Mouse (Mus musculus) limb, embryonic 15.5 days (tissue): ENCODE data around the gene Gpd2. TPM values are rescaled to one million over a fixed set of nuclear protein-coding genes. Genes with fewer than 3 reads are reported as not detected.

Experiments used
- ATAC-seq: fragments of 200-750 bp; cut with Nextera tagmentation; 2 replicates; pipeline ENCODE4 v1.8.0; 2017; ENCODE audit warnings: low read depth, moderate TSS enrichment; ENCODE audit not compliant: insufficient number of reproducible peaks, low FRiP score, low TSS enrichment
- H3K27ac ChIP-seq: fragments of 300-500 bp; sonication (generic); 2 replicates; pipeline ENCODE4 v1.5.1; 2015; ENCODE audit warnings: moderate library complexity, mild to moderate bottlenecking, inconsistent platforms
- H3K27me3 ChIP-seq: fragments of 300-500 bp; sonication (generic); 2 replicates; pipeline ENCODE4 v1.6.1; 2015; ENCODE audit warnings: inconsistent platforms
- H3K36me3 ChIP-seq: fragments of 300-500 bp; sonication (generic); 2 replicates; pipeline ENCODE4 v1.6.1; 2015; ENCODE audit warnings: inconsistent platforms
- H3K4me1 ChIP-seq: fragments of 300-500 bp; sonication (generic); 2 replicates; pipeline ENCODE4 v1.6.1; 2015; ENCODE audit warnings: inconsistent platforms
- H3K4me2 ChIP-seq: fragments of 300-500 bp; sonication (generic); 2 replicates; pipeline ENCODE4 v1.6.1; 2015; ENCODE audit warnings: mild to moderate bottlenecking, inconsistent platforms
- H3K4me3 ChIP-seq: fragments of 300-500 bp; sonication (generic); 2 replicates; pipeline ENCODE4 v1.5.1; 2015; ENCODE audit warnings: mild to moderate bottlenecking, inconsistent platforms
- H3K9ac ChIP-seq: fragments of 300-500 bp; sonication (generic); 2 replicates; pipeline ENCODE4 v1.6.1; 2015; ENCODE audit warnings: inconsistent platforms
- H3K9me3 ChIP-seq: fragments of 300-500 bp; sonication (generic); 2 replicates; pipeline ENCODE4 v1.6.1; 2016; ENCODE audit warnings: inconsistent platforms
- WGBS: fragments of 180-500 bp; shearing (Covaris S2); methylation state at CpG from one replicate; pipeline ENCODE4 v1.1.7; 2015; 5-methylcytosine and 5-hydroxymethylcytosine counted together
- polyA plus RNA-seq: library from polyadenylated mRNA; unstranded; fragments of >200 nt; fragmentation: Nextera tagmentation; extraction: Ambion mirVana; gene quantifications from 2 replicates; pipeline ENCODE4 v1.2.1, GENCODE M21; 2015

The Gpd2 gene
- polyA plus RNA-seq, 1 experiment from 2014 or later, result 12.5 TPM

DNA sequence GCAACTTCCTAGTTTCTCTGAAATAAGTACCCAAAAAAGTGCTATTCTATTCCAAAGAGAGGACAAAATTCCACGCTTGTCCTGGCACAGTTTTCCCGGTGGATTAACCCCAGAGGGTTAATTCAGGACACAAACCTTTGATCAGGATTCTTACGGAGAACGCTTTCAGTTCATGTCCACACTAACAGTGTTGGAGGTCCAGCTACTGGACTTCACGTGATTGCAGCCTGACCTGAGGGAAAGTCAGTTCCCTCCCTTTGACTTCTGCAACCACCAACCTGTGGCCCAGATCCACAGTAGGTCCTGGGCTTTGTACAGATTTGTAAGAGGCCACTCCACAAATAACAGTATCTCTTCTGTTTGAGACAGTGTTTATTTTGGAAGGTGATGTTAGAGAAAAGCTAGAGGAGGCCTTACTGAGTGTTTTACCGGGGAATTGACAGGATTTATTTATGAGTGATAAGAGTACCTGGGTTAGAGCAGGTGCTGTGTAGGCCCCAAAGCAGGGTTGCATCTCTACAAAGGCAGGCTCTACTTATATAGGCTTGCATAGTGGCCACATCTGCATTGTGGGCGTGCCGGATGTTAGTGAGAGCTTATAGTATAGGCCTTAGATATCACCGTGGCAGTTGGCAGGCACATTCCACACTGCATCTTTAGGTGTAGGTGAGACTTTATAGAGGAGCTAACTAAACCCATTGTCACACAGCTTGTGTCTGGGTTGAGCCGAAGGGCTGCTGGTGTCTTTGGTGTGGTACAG, 15.3 kb downstream of the Gpd2 start:
- Histone ChIP-seq H3K4me1 (no peaks in the 10 kb centered on the region), H3K9ac (no peak overlapping the region), H3K4me3 (no peak overlapping the region), H3K9me3 (no peaks in the 10 kb centered on the region), H3K36me3 (no peaks in the 10 kb centered on the region), H3K27me3 (no peaks in the 10 kb centered on the region), H3K27ac (no peak overlapping the region), H3K4me2 (no peak overlapping the region)
- 82% methylated on average over 10 of the region's 10 CpGs for WGBS
- ATAC-seq, result no peak

DNA sequence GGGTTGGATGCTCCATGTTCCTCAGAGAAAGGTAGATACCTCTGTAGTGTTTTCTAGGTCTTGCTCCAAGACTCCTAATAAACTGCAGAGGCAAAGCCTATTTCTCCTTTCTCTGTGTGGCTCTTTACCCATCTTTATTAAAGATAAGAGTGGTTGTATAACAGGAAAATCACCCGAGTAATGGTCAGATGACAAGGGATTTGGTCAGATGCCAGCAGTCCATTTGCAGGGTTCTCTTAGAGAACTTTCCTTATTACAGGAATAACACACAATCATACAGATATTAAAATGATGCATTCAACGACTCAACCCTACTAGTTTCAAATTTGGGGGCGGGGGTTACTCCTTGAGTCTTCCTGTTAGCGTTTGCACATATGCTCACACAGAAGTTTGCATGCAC, 16.8 kb downstream of the Gpd2 start:
- Histone ChIP-seq H3K4me3 (no peak overlapping the region), H3K36me3 (no peaks in the 10 kb centered on the region), H3K4me2 (no peak overlapping the region), H3K27me3 (no peaks in the 10 kb centered on the region), H3K27ac (no peak overlapping the region), H3K4me1 (no peaks in the 10 kb centered on the region), H3K9ac (no peak overlapping the region), H3K9me3 (no peaks in the 10 kb centered on the region)
- ATAC-seq, result no peak
- 87% methylated on average over 4 of the region's 4 CpGs for WGBS

- Histone ChIP-seq H3K36me3 (no peaks in the 10 kb centered on the region), H3K27me3 (no peaks in the 10 kb centered on the region), H3K27ac (no peak overlapping the region), H3K9ac (no peak overlapping the region), H3K4me1 (no peaks in the 10 kb centered on the region), H3K4me3 (no peak overlapping the region), H3K4me2 (no peak overlapping the region), H3K9me3 (no peaks in the 10 kb centered on the region)
- 70% methylated on average over 11 of the region's 11 CpGs for WGBS
- no peak for ATAC-seq
Observed at GRCm38 (mm10) chr2:57255153-57255670, 17.8 kb downstream of the Gpd2 start.

GRCm38 (mm10) chr2:57255836-57256235, 18.4 kb downstream of the Gpd2 start:
- ATAC-seq, result no peak
- WGBS, result 44% methylated on average over 3 of the region's 3 CpGs

GRCm38 (mm10) chr2:57256459-57256858, 19.0 kb downstream of the Gpd2 start:
- Histone ChIP-seq H3K27ac (no peak overlapping the region), H3K9ac (no peak overlapping the region), H3K36me3 (no peaks in the 10 kb centered on the region), H3K9me3 (no peaks in the 10 kb centered on the region), H3K4me3 (no peak overlapping the region), H3K4me1 (no peaks in the 10 kb centered on the region), H3K27me3 (no peaks in the 10 kb centered on the region), H3K4me2 (no peak overlapping the region)
- no peak for ATAC-seq
- WGBS, result 52% methylated on average over 6 of the region's 6 CpGs

More at GRCm38 (mm10) chr2:57255836-57256235, 18.4 kb downstream of the Gpd2 start:
- H3K27me3 ChIP-seq, result no peaks in the 10 kb centered on the region
- no peak overlapping the region for H3K9ac ChIP-seq
- no peak overlapping the region for H3K4me2 ChIP-seq
- no peak overlapping the region for H3K27ac ChIP-seq
- no peaks in the 10 kb centered on the region for H3K9me3 ChIP-seq
- H3K4me1 ChIP-seq, result no peaks in the 10 kb centered on the region
- H3K36me3 ChIP-seq, result no peaks in the 10 kb centered on the region
- no peak overlapping the region for H3K4me3 ChIP-seq

DNA sequence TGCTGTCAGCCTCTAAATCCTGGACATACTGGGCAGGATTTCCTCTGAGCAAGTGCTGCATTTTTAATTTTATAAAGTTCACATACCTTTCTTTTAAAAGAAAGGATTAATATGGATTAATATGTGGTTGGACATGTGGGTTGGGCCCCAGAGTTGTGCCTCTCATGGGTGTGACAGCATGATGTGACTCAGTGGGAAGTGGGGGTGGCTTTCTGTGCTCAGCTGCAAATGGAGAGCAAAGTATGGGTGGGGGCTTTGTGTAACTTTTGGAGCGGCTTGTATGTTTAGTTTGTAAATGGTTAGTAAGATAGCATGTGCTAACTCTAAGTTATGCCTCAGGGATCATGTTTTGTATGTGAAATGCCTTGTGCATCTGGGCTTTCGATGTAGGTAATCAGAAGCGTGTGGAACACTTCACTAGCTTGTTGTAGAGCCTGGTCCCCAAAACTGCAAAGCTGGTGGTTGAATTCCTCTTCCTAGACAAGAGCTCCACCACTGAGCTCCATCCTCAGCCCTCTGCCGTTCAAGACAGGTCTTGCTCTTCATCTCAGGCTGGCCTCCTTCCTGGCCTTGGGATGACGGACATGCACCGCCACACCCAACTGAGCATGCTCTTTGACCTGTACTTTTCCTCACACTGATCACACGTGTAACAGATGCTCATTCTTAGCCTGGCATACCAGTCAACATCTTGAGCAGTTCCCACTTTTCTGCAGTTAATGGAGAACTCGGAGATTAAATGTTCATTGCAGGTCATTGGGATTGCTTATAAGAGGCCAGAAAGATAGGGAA, 24.0 kb downstream of the Gpd2 start:
- Histone ChIP-seq H3K27ac (no peak overlapping the region), H3K4me1 (no peaks in the 10 kb centered on the region), H3K9me3 (no peaks in the 10 kb centered on the region), H3K27me3 (no peaks in the 10 kb centered on the region), H3K4me3 (no peak overlapping the region), H3K36me3 (no peaks in the 10 kb centered on the region), H3K4me2 (no peak overlapping the region), H3K9ac (no peak overlapping the region)
- ATAC-seq, result no peak
- 86% methylated on average over 8 of the region's 8 CpGs for WGBS

DNA sequence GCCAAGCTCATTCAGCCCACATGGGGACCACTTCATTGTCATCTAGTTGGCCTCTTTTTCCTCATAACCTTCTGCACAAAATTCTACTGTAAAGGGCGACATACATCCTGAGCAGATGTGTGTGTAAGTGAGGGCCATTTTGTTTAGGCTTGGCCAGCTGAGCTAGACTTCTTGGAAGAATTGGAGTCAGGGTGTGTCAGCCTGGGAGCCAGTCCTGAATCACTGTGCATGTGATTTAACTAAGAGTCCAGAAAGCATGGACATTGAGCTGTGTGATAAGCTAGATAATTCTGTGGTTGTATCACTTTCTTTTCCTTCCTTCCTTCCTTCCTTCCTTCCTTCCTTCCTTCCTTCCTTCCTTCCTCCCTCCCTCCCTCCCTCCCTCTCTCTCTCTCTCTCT, 26.0 kb downstream of the Gpd2 start:
- no peak overlapping the region for H3K4me3 ChIP-seq
- no peaks in the 10 kb centered on the region for H3K9me3 ChIP-seq
- WGBS, result 80% methylated on average over 1 of the region's 1 CpGs
- no peak overlapping the region for H3K27ac ChIP-seq
- no peaks in the 10 kb centered on the region for H3K4me1 ChIP-seq
- H3K36me3 ChIP-seq, result no peaks in the 10 kb centered on the region
- no peak for ATAC-seq
- H3K9ac ChIP-seq, result no peak overlapping the region
- H3K27me3 ChIP-seq, result no peaks in the 10 kb centered on the region
- no peak overlapping the region for H3K4me2 ChIP-seq

GRCm38 (mm10) chr2:57264912-57265311, 27.5 kb downstream of the Gpd2 start:
- H3K4me2 ChIP-seq, result no peak overlapping the region
- H3K27me3 ChIP-seq, result no peaks in the 10 kb centered on the region
- ATAC-seq, result no peak
- H3K36me3 ChIP-seq, result no peaks in the 10 kb centered on the region
- no peak overlapping the region for H3K9ac ChIP-seq
- H3K4me3 ChIP-seq, result no peak overlapping the region
- WGBS, result 90% methylated on average over 7 of the region's 7 CpGs
- H3K27ac ChIP-seq, result no peak overlapping the region
- no peaks in the 10 kb centered on the region for H3K4me1 ChIP-seq
- no peaks in the 10 kb centered on the region for H3K9me3 ChIP-seq

- no peaks in the 10 kb centered on the region for H3K27me3 ChIP-seq
- no peak overlapping the region for H3K27ac ChIP-seq
- 69% methylated on average over 4 of the region's 4 CpGs for WGBS
- ATAC-seq, result no peak
- no peak overlapping the region for H3K4me2 ChIP-seq
- no peaks in the 10 kb centered on the region for H3K36me3 ChIP-seq
- H3K4me3 ChIP-seq, result no peak overlapping the region
- H3K9ac ChIP-seq, result no peak overlapping the region
- H3K9me3 ChIP-seq, result no peaks in the 10 kb centered on the region
- no peaks in the 10 kb centered on the region for H3K4me1 ChIP-seq
Observed at GRCm38 (mm10) chr2:57266679-57267393, 29.4 kb downstream of the Gpd2 start.

- Histone ChIP-seq H3K4me2 (no peak overlapping the region), H3K36me3 (no peaks in the 10 kb centered on the region), H3K27me3 (no peaks in the 10 kb centered on the region), H3K4me3 (no peak overlapping the region), H3K9me3 (no peaks in the 10 kb centered on the region), H3K9ac (no peak overlapping the region), H3K27ac (no peak overlapping the region), H3K4me1 (no peaks in the 10 kb centered on the region)
- 50% methylated on average over 7 of the region's 7 CpGs for WGBS
- no peak for ATAC-seq
Observed at GRCm38 (mm10) chr2:57267394-57267716, 29.9 kb downstream of the Gpd2 start.

DNA sequence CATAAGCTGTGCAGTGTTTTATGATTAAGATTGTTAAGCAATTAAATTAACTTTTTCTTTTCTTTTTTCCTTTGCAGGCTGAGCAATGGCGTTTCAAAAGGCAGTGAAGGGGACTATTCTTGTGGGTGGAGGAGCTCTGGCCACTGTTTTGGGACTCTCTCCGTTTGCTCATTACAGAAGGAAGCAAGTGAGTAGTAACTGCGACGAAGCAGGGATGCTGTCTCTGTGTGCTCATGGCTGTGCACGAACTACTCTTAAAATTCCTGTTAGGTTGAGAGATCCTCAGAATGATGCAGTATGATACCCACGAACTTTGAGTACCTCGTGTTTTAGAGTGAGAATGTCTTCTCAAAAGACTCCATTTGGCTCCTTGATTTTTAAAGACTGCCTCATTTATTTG, 30.5 kb downstream of the Gpd2 start:
- no peaks in the 10 kb centered on the region for H3K36me3 ChIP-seq
- no peak overlapping the region for H3K27ac ChIP-seq
- H3K9me3 ChIP-seq, result no peaks in the 10 kb centered on the region
- H3K27me3 ChIP-seq, result no peaks in the 10 kb centered on the region
- H3K4me3 ChIP-seq, result no peak overlapping the region
- ATAC-seq, result no peak
- 69% methylated on average over 7 of the region's 7 CpGs for WGBS
- no peak overlapping the region for H3K4me2 ChIP-seq
- H3K4me1 ChIP-seq, result no peaks in the 10 kb centered on the region
- H3K9ac ChIP-seq, result no peak overlapping the region

DNA sequence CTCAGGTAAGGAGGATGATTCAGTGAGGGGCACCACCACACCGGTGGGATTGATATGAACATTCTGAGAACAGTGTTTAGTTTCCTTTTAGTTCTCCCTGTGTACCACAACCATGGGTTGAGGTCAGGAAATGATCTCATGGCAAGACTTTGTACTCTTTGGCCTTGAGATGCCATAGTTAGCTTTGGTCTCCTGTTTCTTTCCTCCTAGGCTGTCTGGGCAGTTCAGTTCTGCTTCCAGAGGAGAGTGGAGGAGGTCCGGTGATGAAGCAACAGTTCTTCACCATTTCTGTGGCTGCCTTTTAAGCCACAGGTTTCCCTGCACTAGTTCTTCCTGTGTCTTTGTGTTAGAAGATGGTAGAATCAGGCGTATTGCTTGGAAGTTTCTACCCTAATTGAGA, 31.4 kb downstream of the Gpd2 start:
- Histone ChIP-seq H3K4me2 (no peak overlapping the region), H3K9me3 (no peaks in the 10 kb centered on the region), H3K4me1 (no peaks in the 10 kb centered on the region), H3K4me3 (no peak overlapping the region), H3K27ac (no peak overlapping the region), H3K27me3 (no peaks in the 10 kb centered on the region), H3K9ac (no peak overlapping the region), H3K36me3 (no peaks in the 10 kb centered on the region)
- WGBS, result 92% methylated on average over 3 of the region's 3 CpGs
- no peak for ATAC-seq
